Mouse (Mus musculus): Measurements from ENCODE around the gene Erg. TPM values are rescaled to one million over a fixed set of nuclear protein-coding genes. Genes with fewer than 3 reads are reported as not detected.

Gene Erg
- polyA plus RNA-seq, 1 experiment from 2014 or later: 2.2 TPM

DNA sequence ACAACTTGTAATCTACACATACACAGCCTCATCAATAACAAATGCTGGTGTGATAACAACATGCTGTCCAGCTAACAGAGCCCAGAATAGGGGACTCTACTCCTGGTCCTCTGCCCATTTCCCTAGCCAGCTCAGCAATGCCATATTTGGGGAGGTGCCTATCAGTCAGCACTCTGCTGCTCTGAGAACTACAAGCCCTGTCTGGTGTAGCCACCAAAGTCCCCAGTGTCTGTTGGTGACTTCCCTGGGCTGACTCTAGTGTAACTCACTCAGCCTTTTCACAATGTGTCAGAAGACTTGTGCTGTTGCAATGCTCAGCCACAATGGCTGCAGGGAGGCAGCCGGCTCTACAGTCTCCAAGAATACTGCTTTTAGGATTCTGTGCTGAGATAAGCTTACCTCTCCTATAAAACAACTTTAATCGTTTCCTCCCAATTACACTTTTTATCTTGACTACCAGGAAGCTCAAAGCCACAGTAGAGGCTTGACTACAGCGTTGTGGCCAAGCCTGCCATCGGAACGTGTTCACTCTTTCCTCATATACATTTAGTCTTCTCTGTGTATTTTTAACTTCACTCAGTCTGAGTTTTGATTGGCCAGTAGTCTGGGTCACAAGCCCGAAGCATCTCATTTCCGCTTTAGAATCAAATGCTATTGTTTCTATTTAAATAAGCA, 201.0 kb downstream of the Erg start:
- Histone ChIP-seq H3K9ac (replicated peaks) (no peak overlapping the region), H3K4me1 (ENCODE audit: insufficient read depth) (no peaks in the 10 kb centered on the region; the same call in 1 of the 2 replicates), H3K36me3 (replicated peaks; ENCODE audit: insufficient read depth, low read length) (0 out of 2 replicates have a peak, but pooled peaks cover 2% of the 10 kb centered on the region), H3K4me2 (ENCODE audit: low read depth, low read length) (no peak overlapping the region), H3K4me3 (ENCODE audit: low read depth, low read length) (no peak overlapping the region), H3K27me3 (ENCODE audit: insufficient read depth, low read length) (no peaks in the 10 kb centered on the region), H3K9me3 (ENCODE audit: low read length) (no peaks in the 10 kb centered on the region), H3K27ac (ENCODE audit: low read depth) (no peak overlapping the region)
- ATAC-seq (no peak), DNase-seq (no peak)
- WGBS (ENCODE audit: insufficient replicate concordance): 55% methylated on average over 7 of the region's 7 CpGs
- no peak for TF ChIP-seq CTCF (IDR thresholded peaks at IDR 0.05; ENCODE audit: low read depth)
- no peak for TF ChIP-seq EP300 (IDR thresholded peaks at IDR 0.05; ENCODE audit: low read depth)

DNA sequence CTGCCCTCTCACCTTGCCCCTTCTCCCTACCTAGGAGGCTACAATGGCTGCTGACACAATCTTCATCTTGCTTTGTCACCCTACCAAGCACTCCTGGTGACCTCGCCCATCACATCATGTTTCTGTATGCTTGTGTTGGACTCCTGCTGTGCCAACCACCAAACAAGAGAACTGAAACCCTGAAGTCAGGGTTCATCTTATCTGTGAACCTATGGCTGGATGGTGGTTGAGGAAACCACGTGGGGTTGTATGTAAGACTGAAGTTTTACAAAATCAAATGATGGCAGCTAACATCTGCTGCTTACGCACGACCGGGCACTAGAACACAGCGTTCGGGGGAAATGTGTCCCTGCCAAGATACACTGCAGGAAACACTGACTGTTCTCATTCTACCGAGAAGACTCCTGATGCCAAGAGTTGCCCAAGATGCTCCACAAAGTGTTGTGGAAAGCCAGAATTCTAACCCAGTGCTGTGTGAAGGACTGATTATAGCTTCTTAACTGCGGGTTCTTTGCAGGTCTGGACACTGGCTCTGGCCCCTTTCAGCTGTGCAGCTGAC, 201.7 kb downstream of the Erg start:
- Histone ChIP-seq H3K9ac (replicated peaks) (no peak overlapping the region), H3K4me3 (ENCODE audit: low read depth, low read length) (no peak overlapping the region), H3K4me1 (ENCODE audit: insufficient read depth) (no peaks in the 10 kb centered on the region; the same call in 1 of the 2 replicates), H3K4me2 (ENCODE audit: low read depth, low read length) (no peak overlapping the region), H3K9me3 (ENCODE audit: low read length) (no peaks in the 10 kb centered on the region), H3K36me3 (replicated peaks; ENCODE audit: insufficient read depth, low read length) (0 out of 2 replicates have a peak, but pooled peaks cover 2% of the 10 kb centered on the region), H3K27me3 (ENCODE audit: insufficient read depth, low read length) (no peaks in the 10 kb centered on the region), H3K27ac (ENCODE audit: low read depth) (no peak overlapping the region; the same call in 1 of the 2 replicates)
- no peak for DNase-seq
- no peak for TF ChIP-seq CTCF (IDR thresholded peaks at IDR 0.05; ENCODE audit: low read depth)
- no peak for TF ChIP-seq EP300 (IDR thresholded peaks at IDR 0.05; ENCODE audit: low read depth)
- 67% methylated on average over 9 of the region's 9 CpGs for WGBS (ENCODE audit: insufficient replicate concordance)
- peak; percentile 40 for ATAC-seq

DNA sequence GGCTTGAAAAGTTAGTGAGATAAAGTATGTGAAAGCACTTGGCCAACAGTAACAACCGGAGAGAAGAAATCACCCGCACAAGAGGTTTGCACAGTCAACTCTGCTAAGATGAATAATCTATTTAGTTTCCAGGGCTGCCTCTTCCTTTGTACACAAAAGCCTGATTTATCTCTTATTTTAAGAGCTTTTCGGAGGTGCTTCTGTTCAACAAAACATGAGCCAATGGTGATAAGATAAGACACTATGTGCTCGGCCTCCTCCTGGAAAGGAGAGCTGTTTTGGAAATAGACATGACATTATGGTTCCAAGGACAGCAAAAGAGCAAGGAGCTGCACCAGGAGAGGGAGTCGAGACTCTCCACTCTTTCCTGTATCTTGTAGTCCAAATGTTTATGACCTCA, 204.1 kb downstream of the Erg start:
- TF ChIP-seq EP300 (IDR thresholded peaks at IDR 0.05; ENCODE audit: low read depth): no peak
- no peak for TF ChIP-seq CTCF (IDR thresholded peaks at IDR 0.05; ENCODE audit: low read depth)
- no peak overlapping the region for H3K9ac ChIP-seq (replicated peaks)
- no peaks in the 10 kb centered on the region for H3K9me3 ChIP-seq (ENCODE audit: low read length)
- DNase-seq: no peak
- 38% methylated on average over 5 of the region's 5 CpGs for WGBS (ENCODE audit: insufficient replicate concordance)
- no peaks in the 10 kb centered on the region; the same call in 1 of the 2 replicates for H3K4me1 ChIP-seq (ENCODE audit: insufficient read depth)
- no peak overlapping the region for H3K4me3 ChIP-seq (ENCODE audit: low read depth, low read length)
- no peak for ATAC-seq
- H3K27ac ChIP-seq (ENCODE audit: low read depth): no peak overlapping the region
- H3K27me3 ChIP-seq (ENCODE audit: insufficient read depth, low read length): no peaks in the 10 kb centered on the region
- H3K4me2 ChIP-seq (ENCODE audit: low read depth, low read length): no peak overlapping the region
- no peaks in the 10 kb centered on the region for H3K36me3 ChIP-seq (replicated peaks; ENCODE audit: insufficient read depth, low read length)

DNA sequence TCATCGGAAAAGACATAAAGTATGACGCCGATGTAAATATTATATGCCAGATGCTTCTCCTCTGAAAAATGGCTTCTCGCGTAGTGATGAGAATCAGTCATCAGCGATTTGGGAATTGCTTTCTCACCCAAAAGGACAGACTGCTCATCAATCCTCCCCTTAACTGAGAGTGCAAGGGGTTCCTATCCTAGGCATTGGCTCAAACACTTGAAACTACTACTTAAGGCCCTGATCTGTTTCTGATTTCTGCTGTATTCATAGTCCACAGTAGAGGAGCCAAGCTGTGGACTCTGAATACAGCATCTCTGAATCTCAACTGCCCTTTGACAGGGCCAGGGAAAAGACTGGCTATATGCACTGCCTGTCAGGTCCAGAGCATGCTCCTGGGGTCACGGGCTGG, 209.6 kb downstream of the Erg start:
- Histone ChIP-seq H3K27me3 (ENCODE audit: insufficient read depth, low read length) (no peaks in the 10 kb centered on the region), H3K27ac (ENCODE audit: low read depth) (no peak overlapping the region), H3K36me3 (replicated peaks; ENCODE audit: insufficient read depth, low read length) (0 out of 2 replicates have a peak, but pooled peaks cover 2% of the 10 kb centered on the region), H3K4me3 (ENCODE audit: low read depth, low read length) (no peak overlapping the region), H3K9ac (replicated peaks) (no peak overlapping the region), H3K9me3 (ENCODE audit: low read length) (no peaks in the 10 kb centered on the region), H3K4me1 (ENCODE audit: insufficient read depth) (0 out of 2 replicates have a peak, but pooled peaks cover 2% of the 10 kb centered on the region), H3K4me2 (ENCODE audit: low read depth, low read length) (no peak overlapping the region)
- TF ChIP-seq EP300 (IDR thresholded peaks at IDR 0.05; ENCODE audit: low read depth) (no peak), CTCF (IDR thresholded peaks at IDR 0.05; ENCODE audit: low read depth) (no peak)
- no peak for ATAC-seq
- no peak for DNase-seq
- 80% methylated on average over 7 of the region's 7 CpGs for WGBS (ENCODE audit: insufficient replicate concordance)

DNA sequence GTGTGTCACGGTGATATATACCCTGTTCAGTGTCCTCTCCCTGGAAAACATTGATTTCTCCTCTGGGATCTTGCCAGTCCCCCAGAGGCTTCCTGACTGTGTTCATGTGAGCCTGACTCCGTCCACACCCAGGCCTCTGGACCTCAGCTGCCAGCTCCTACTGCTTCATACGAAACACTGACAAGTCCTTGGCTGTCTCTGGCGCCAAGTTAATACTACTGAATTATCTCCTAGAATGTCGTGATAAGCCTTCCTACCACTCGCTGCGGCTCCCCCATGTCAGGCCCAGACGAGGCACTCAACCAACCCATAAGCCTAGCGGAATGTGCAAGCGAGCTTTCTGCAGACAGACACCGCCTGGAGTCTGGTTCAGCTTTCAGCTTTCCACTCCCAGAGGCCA, 210.0 kb downstream of the Erg start:
- Histone ChIP-seq H3K36me3 (replicated peaks; ENCODE audit: insufficient read depth, low read length) (0 out of 2 replicates have a peak, but pooled peaks cover 2% of the 10 kb centered on the region), H3K9ac (replicated peaks) (no peak overlapping the region), H3K4me3 (ENCODE audit: low read depth, low read length) (no peak overlapping the region), H3K27me3 (ENCODE audit: insufficient read depth, low read length) (no peaks in the 10 kb centered on the region), H3K9me3 (ENCODE audit: low read length) (no peaks in the 10 kb centered on the region), H3K4me1 (ENCODE audit: insufficient read depth) (0 out of 2 replicates have a peak, but pooled peaks cover 2% of the 10 kb centered on the region), H3K27ac (ENCODE audit: low read depth) (no peak overlapping the region), H3K4me2 (ENCODE audit: low read depth, low read length) (no peak overlapping the region)
- DNase-seq: no peak
- no peak for TF ChIP-seq EP300 (IDR thresholded peaks at IDR 0.05; ENCODE audit: low read depth)
- no peak for TF ChIP-seq CTCF (IDR thresholded peaks at IDR 0.05; ENCODE audit: low read depth)
- ATAC-seq: no peak
- WGBS (ENCODE audit: insufficient replicate concordance): 57% methylated on average over 11 of the region's 11 CpGs

DNA sequence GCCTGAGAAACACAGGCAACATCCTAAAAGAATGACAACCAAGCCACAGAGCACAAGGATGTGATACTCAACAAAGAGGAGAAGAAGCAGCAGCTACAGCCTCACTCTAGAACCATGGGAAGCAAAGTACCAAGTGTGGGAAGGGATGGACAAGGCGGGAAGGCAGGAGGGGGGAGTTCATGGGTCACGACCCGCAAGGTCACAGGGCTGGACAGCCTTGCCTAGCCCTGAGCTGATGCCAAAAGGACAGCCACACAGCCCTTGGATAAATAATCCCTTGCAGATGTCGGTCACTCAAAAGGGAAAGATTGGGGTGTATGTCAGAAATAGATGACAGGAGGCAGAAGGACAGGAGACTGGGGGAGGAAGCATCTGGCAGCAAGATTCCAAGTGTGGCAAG, 211.7 kb downstream of the Erg start:
- Histone ChIP-seq H3K4me2 (ENCODE audit: low read depth, low read length) (no peak overlapping the region), H3K36me3 (replicated peaks; ENCODE audit: insufficient read depth, low read length) (0 out of 2 replicates have a peak, but pooled peaks cover 2% of the 10 kb centered on the region), H3K27ac (ENCODE audit: low read depth) (no peak overlapping the region), H3K9ac (replicated peaks) (no peak overlapping the region), H3K4me1 (ENCODE audit: insufficient read depth) (0 out of 2 replicates have a peak, but pooled peaks cover 2% of the 10 kb centered on the region), H3K4me3 (ENCODE audit: low read depth, low read length) (no peak overlapping the region), H3K27me3 (ENCODE audit: insufficient read depth, low read length) (no peaks in the 10 kb centered on the region), H3K9me3 (ENCODE audit: low read length) (no peaks in the 10 kb centered on the region)
- 57% methylated on average over 4 of the region's 4 CpGs for WGBS (ENCODE audit: insufficient replicate concordance)
- TF ChIP-seq EP300 (IDR thresholded peaks at IDR 0.05; ENCODE audit: low read depth) (no peak), CTCF (IDR thresholded peaks at IDR 0.05; ENCODE audit: low read depth) (no peak)
- ATAC-seq (no peak), DNase-seq (no peak)

Data from liver, postnatal 0 days (tissue).